Mouse (Mus musculus) mouse trophoblast stem cell (cell line): Measurements from ENCODE around the gene Gm10340.
"Not testable (repeated sequence)": the region's sequence is repeated elsewhere in the genome, so short reads cannot be mapped to it uniquely, and the experiment has no call there.

Experiments
- in situ Hi-C, 2 experiments: fragments of 300-500 bp; cut with MseI, MboI; formaldehyde crosslinking; loops; 2 replicates in 1 of 2; 3 replicates in 1 of 2; pipeline ENCODE4 v1.15.1; 2025

The Gm10340 gene

DNA sequence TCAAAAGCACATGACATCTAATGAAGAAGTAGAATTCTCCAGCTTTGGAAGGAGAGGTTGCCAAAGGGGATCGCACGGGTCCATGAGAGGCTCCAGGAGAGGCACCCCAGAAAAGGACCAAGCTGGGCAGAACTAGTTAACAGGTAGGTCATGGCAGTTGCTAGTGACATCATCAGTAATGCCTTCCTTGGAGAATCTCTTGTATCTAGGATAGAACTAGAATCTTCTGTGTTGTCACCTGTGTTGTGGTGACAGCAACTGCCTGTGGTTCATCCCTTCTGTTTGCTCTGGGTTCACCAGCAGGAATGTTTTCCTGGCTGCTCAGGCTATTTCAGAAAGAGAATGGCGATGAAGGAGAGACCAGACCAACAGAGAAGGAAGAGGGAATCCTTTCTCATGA lies at the start of gene Gm10340:
Gene Gm10340 (plus strand): TSS at position 301 of the 400 bp plus-strand sequence.
- in situ Hi-C loops, result not testable (repeated sequence)

DNA sequence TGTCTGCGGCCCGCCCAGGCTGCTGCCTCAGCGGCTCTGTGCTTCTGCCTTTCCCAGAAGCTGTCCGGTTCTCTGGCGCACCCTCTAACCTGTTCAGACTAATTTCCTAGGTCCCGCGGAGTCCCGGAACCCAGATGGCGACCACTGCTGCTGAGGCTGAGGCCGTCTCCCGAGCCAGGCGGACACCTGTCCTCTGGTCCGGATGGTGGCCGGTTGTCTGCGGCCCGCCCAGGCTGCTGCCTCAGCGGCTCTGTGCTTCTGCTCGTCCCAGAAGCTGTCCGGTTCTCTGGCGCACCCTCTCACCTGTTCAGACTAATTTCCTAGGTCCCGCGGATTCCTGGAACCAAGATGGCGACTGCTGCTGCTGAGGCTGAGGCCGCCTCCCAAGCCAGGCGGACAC lies 17.7 kb upstream of the Gm10340 start:
- in situ Hi-C loops, result not testable (repeated sequence)

DNA sequence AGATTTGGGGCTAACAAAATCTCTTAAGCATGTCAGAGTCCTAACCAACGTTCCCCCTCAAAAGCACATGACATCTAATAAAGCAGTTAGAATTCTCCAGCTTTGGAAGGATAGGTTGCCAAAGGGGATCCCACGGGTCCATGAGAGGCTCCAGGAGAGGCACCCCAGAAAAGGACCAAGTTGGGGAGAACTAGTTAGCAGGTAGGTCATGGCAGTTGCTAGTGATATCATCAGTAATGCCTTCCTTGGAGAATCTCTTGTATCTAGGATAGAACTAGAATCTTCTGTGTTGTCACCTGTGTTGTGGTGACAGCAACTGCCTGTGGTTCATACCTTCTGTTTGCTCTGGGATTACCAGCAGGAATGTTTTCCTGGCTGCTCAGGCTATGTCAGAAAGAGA lies 54.2 kb downstream of the Gm10340 start, which contains the start of gene Gm5795:
Gene Gm5795 (plus strand): TSS at position 301 of the 400 bp plus-strand sequence.
- in situ Hi-C loops, result not testable (repeated sequence)
